Mouse (Mus musculus) kidney, adult 2 months (tissue): Measurements from ENCODE around the gene Agmat.

Source experiments
- CTCF ChIP-seq: fragments of 200-500 bp; conservative IDR thresholded peaks from 2 replicates; pipeline ENCODE4 v1.5.1; 2011; ENCODE audit warnings: low read depth, mild to moderate bottlenecking, control low read depth, low read length, moderate library complexity, mixed read lengths; ENCODE audit not compliant: insufficient read depth, insufficient read length
- POLR2A ChIP-seq: fragments of 200-500 bp; IDR thresholded peaks from one replicate; pipeline ENCODE4 v1.6.1; 2011; ENCODE audit warnings: low read depth, low read length, control low read depth

- TF ChIP-seq CTCF (no peak), POLR2A (no peak)
Measured at GRCm38 (mm10) chr4:141794152-141794535, 47.7 kb downstream of the Agmat start.
